Mouse (Mus musculus) myocyte (in vitro differentiated cells): ENCODE measurements around the gene Ppp1r12c.

Experiments used
- E2F4 ChIP-seq: IDR thresholded peaks from one replicate; pipeline ENCODE4 v1.6.1; 2011; ENCODE audit warnings: mild to moderate bottlenecking, control low read depth, moderate library complexity; ENCODE audit not compliant: insufficient read depth
- MAX ChIP-seq: IDR thresholded peaks from one replicate; pipeline ENCODE4 v1.6.1; 2011; ENCODE audit warnings: low read depth, mild to moderate bottlenecking, control low read depth
- MYOD1 ChIP-seq, 3 experiments: IDR thresholded peaks; one replicate each; pipeline ENCODE4 v1.6.1; 2011; ENCODE audit warnings: control low read depth in 2 of 3, low read depth in 2 of 3, mild to moderate bottlenecking in 2 of 3, moderate library complexity in 1 of 3; ENCODE audit not compliant: insufficient read length in 2 of 3, control insufficient read depth in 1 of 3
- MYOG ChIP-seq, 3 experiments: IDR thresholded peaks; one replicate each; pipeline ENCODE4 v1.6.1; 2011; ENCODE audit warnings: control low read depth in 2 of 3, low read depth in 2 of 3, mild to moderate bottlenecking in 2 of 3; ENCODE audit not compliant: insufficient read length in 2 of 3, control insufficient read depth in 1 of 3, insufficient read depth in 1 of 3
- POLR2A ChIP-seq: IDR thresholded peaks from one replicate; pipeline ENCODE4 v1.6.1; 2011; ENCODE audit warnings: low read depth, mild to moderate bottlenecking, control low read depth, moderate library complexity; ENCODE audit not compliant: insufficient read length
- POLR2AphosphoS2 ChIP-seq: IDR thresholded peaks from one replicate; pipeline ENCODE4 v1.6.1; 2011; ENCODE audit warnings: low read depth, control low read depth; ENCODE audit not compliant: insufficient read length
- TCF12 ChIP-seq: IDR thresholded peaks from one replicate; pipeline ENCODE4 v1.6.1; 2011; ENCODE audit warnings: mild to moderate bottlenecking, control low read depth; ENCODE audit not compliant: poor library complexity, insufficient read depth, severe bottlenecking
- USF1 ChIP-seq: IDR thresholded peaks from one replicate; pipeline ENCODE4 v1.6.1; 2011; ENCODE audit warnings: low read depth, mild to moderate bottlenecking, control low read depth, moderate library complexity

DNA sequence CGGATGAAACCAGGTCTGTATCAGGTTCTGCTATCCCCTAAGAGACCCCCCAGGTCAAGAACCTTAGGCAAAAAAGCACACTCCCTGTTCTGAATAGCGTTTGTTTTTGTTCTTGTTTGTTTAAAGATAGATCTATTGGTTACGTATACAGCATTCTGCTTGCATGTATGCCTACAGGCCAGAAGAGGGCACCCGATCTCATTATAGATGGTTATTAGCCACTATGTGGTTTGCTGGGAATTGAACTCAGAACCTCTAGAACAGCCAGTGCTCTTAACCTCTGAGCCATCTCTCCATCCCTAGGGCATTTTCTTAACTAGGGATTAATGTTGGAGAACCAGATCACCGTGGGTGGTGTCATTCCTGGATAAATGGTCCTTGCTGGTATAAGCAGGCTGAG is 39.9 kb upstream of the Ppp1r12c start:
- TF ChIP-seq POLR2A (no peak), MYOG (IDR thresholded peaks at IDR 0.05; ENCODE audit: control insufficient read depth in 1 of 3, insufficient read depth in 1 of 3, insufficient read length in 2 of 3, low read depth in 2 of 3) (no peak), MYOD1 (IDR thresholded peaks at IDR 0.05; ENCODE audit: control insufficient read depth in 1 of 3, insufficient read length in 2 of 3, low read depth in 2 of 3) (no peak), TCF12 (no peak), USF1 (no peak), E2F4 (no peak), MAX (no peak), POLR2AphosphoS2 (no peak)
